Mouse (Mus musculus) CH12.LX (cell line): ENCODE measurements around the gene Slco4a1. TPM values are rescaled to one million over a fixed set of nuclear protein-coding genes. Genes with fewer than 3 reads are reported as not detected.

ENCODE experiments used
- DNase-seq: peaks from one replicate; pipeline ENCODE4 v3.0.0-alpha.2; 2013; ENCODE audit errors: extremely low read depth
- H3K27ac ChIP-seq: 2 replicates; pipeline ENCODE4 v1.5.1; 2012; ENCODE audit warnings: low read depth, mild to moderate bottlenecking, control low read depth, moderate library complexity; ENCODE audit not compliant: insufficient read depth
- H3K27me3 ChIP-seq: replicated peaks from 2 replicates; pipeline ENCODE3; 2012; ENCODE audit warnings: inconsistent platforms
- H3K36me3 ChIP-seq, 2 experiments: replicated peaks in 1 of 2; 2 replicates each; pipeline versions ENCODE3 to v1.6.1; 2012; ENCODE audit warnings: inconsistent platforms in 1 of 2, low read length in 1 of 2, mild to moderate bottlenecking in 1 of 2, mixed read lengths in 1 of 2, moderate library complexity in 1 of 2; ENCODE audit not compliant: control insufficient read depth in 1 of 2, insufficient read depth in 1 of 2
- H3K4me1 ChIP-seq, 2 experiments: 2 replicates each; pipeline ENCODE4 v1.6.1; 2012; ENCODE audit warnings: inconsistent platforms in 1 of 2, moderate library complexity in 1 of 2; ENCODE audit not compliant: insufficient read depth in 2 of 2, control insufficient read depth in 1 of 2
- H3K4me2 ChIP-seq: 2 replicates; pipeline ENCODE4 v1.6.1; 2012; ENCODE audit warnings: low read depth, mild to moderate bottlenecking, control low read depth; ENCODE audit not compliant: poor library complexity, insufficient read depth, severe bottlenecking
- H3K4me3 ChIP-seq, 3 experiments: fragments of 150-350 bp in 1 of 3; sonication (generic) in 1 of 3; replicated peaks in 1 of 3; 2 replicates each; pipeline versions ENCODE3 to v1.5.1; 2011 to 2012; ENCODE audit warnings: low read depth in 2 of 3, low read length in 2 of 3, mild to moderate bottlenecking in 2 of 3, moderate library complexity in 2 of 3, control low read depth in 1 of 3, improper control_type of control experiment in 1 of 3, inconsistent platforms in 1 of 3, mixed read lengths in 1 of 3; ENCODE audit not compliant: poor library complexity in 1 of 3
- H3K79me2 ChIP-seq: replicated peaks from 2 replicates; pipeline ENCODE4 v1.6.1; 2012; ENCODE audit warnings: mild to moderate bottlenecking, moderate library complexity; ENCODE audit not compliant: control insufficient read depth, poor library complexity, insufficient read depth, severe bottlenecking; ENCODE audit errors: extremely low read depth
- H3K9ac ChIP-seq: 2 replicates; pipeline ENCODE4 v1.6.1; 2012; ENCODE audit warnings: low read depth, mild to moderate bottlenecking, control low read depth, moderate library complexity; ENCODE audit not compliant: insufficient read depth
- H3K9me3 ChIP-seq: replicated peaks from 2 replicates; pipeline ENCODE3; 2012; ENCODE audit warnings: low read length, inconsistent platforms, mixed read lengths
- BHLHE40 ChIP-seq: IDR thresholded peaks from 2 replicates; pipeline ENCODE4 v1.6.1; 2011; ENCODE audit warnings: mild to moderate bottlenecking, low read depth, low read length, improper control_type of control experiment
- CHD1 ChIP-seq: IDR thresholded peaks from 2 replicates; pipeline ENCODE4 v1.6.1; 2012; ENCODE audit warnings: low read depth, low read length, improper control_type of control experiment, inconsistent platforms
- CHD2 ChIP-seq: IDR thresholded peaks from 2 replicates; pipeline ENCODE4 v1.6.1; 2011; ENCODE audit warnings: low read length, improper control_type of control experiment
- CTCF ChIP-seq, 2 experiments: IDR thresholded peaks in 1 of 2; conservative IDR thresholded peaks in 1 of 2; 2 replicates each; pipeline ENCODE4 v1.5.1; 2011 to 2012; ENCODE audit warnings: low read depth in 2 of 2, low read length in 2 of 2, improper control_type of control experiment in 1 of 2, inconsistent platforms in 1 of 2, mild to moderate bottlenecking in 1 of 2, moderate library complexity in 1 of 2
- E2F4 ChIP-seq: IDR thresholded peaks from 2 replicates; pipeline ENCODE4 v1.6.1; 2011; ENCODE audit warnings: low read depth, low read length, improper control_type of control experiment; ENCODE audit not compliant: insufficient replicate concordance
- ELF1 ChIP-seq: IDR thresholded peaks from 2 replicates; pipeline ENCODE4 v1.6.1; 2014; ENCODE audit warnings: low read depth, mild to moderate bottlenecking, inconsistent platforms, low read length, improper control_type of control experiment
- EP300 ChIP-seq: IDR thresholded peaks from 2 replicates; pipeline ENCODE4 v1.6.1; 2011; ENCODE audit warnings: low read length, improper control_type of control experiment
- GABPA ChIP-seq: IDR thresholded peaks from 2 replicates; pipeline ENCODE4 v1.6.1; 2012; ENCODE audit warnings: low read depth, low read length, improper control_type of control experiment, inconsistent platforms; ENCODE audit not compliant: insufficient replicate concordance
- IRF4 ChIP-seq: IDR thresholded peaks from 2 replicates; pipeline ENCODE4 v1.6.1; 2014; ENCODE audit warnings: low read depth, mild to moderate bottlenecking, inconsistent platforms, low read length, improper control_type of control experiment
- JUN ChIP-seq: IDR thresholded peaks from 2 replicates; pipeline ENCODE4 v1.6.1; 2011; ENCODE audit warnings: low read depth, mild to moderate bottlenecking, low read length, improper control_type of control experiment, moderate library complexity; ENCODE audit not compliant: insufficient read depth
- JUND ChIP-seq: conservative IDR thresholded peaks from 2 replicates; pipeline ENCODE4 v1.6.1; 2011; ENCODE audit warnings: low read depth, low read length, improper control_type of control experiment
- KAT2A ChIP-seq: IDR thresholded peaks from 2 replicates; pipeline ENCODE4 v1.6.1; 2012; ENCODE audit warnings: low read length, improper control_type of control experiment, inconsistent platforms; ENCODE audit not compliant: insufficient replicate concordance
- MAX ChIP-seq: IDR thresholded peaks from 2 replicates; pipeline ENCODE4 v1.6.1; 2011; ENCODE audit warnings: low read length, improper control_type of control experiment
- MAZ ChIP-seq: IDR thresholded peaks from 2 replicates; pipeline ENCODE4 v1.6.1; 2012; ENCODE audit warnings: low read depth, mild to moderate bottlenecking, inconsistent platforms, low read length, improper control_type of control experiment, moderate library complexity
- MXI1 ChIP-seq: IDR thresholded peaks from 2 replicates; pipeline ENCODE4 v1.6.1; 2011; ENCODE audit warnings: mild to moderate bottlenecking, low read depth, low read length, improper control_type of control experiment
- MYC ChIP-seq: IDR thresholded peaks from 2 replicates; pipeline ENCODE4 v1.6.1; 2011; ENCODE audit warnings: low read depth, mild to moderate bottlenecking, improper control_type of control experiment, low read length
- PAX5 ChIP-seq: IDR thresholded peaks from 2 replicates; pipeline ENCODE4 v1.6.1; 2012; ENCODE audit warnings: low read length, inconsistent platforms, mixed read lengths
- POLR2A ChIP-seq: IDR thresholded peaks from 2 replicates; pipeline ENCODE4 v1.6.1; 2011; ENCODE audit warnings: low read depth, mild to moderate bottlenecking, improper control_type of control experiment, low read length
- POLR2AphosphoS2 ChIP-seq: IDR thresholded peaks from 2 replicates; pipeline ENCODE4 v1.6.1; 2011; ENCODE audit warnings: low read depth, low read length, improper control_type of control experiment
- RAD21 ChIP-seq: IDR thresholded peaks from 2 replicates; pipeline ENCODE4 v1.6.1; 2011; ENCODE audit warnings: low read depth, mild to moderate bottlenecking, low read length, improper control_type of control experiment, moderate library complexity
- RCOR1 ChIP-seq: conservative IDR thresholded peaks from 2 replicates; pipeline ENCODE4 v1.6.1; 2012; ENCODE audit warnings: low read depth, mild to moderate bottlenecking, inconsistent platforms, low read length, improper control_type of control experiment
- SIN3A ChIP-seq: IDR thresholded peaks from 2 replicates; pipeline ENCODE4 v1.6.1; 2012; ENCODE audit warnings: low read length, improper control_type of control experiment, inconsistent platforms
- TBP ChIP-seq: conservative IDR thresholded peaks from 2 replicates; pipeline ENCODE4 v1.6.1; 2011; ENCODE audit warnings: low read depth, low read length, improper control_type of control experiment
- TCF12 ChIP-seq: IDR thresholded peaks from 2 replicates; pipeline ENCODE4 v1.6.1; 2014; ENCODE audit warnings: low read depth, mild to moderate bottlenecking, inconsistent platforms, low read length, improper control_type of control experiment
- UBTF ChIP-seq: IDR thresholded peaks from 2 replicates; pipeline ENCODE4 v1.6.1; 2012; ENCODE audit warnings: low read depth, mild to moderate bottlenecking, inconsistent platforms, low read length, improper control_type of control experiment, moderate library complexity
- USF1 ChIP-seq: IDR thresholded peaks from 2 replicates; pipeline ENCODE4 v1.6.1; 2014; ENCODE audit warnings: low read depth, mild to moderate bottlenecking, inconsistent platforms, low read length, improper control_type of control experiment
- USF2 ChIP-seq: conservative IDR thresholded peaks from 2 replicates; pipeline ENCODE4 v1.6.1; 2011; ENCODE audit warnings: low read depth, low read length, improper control_type of control experiment
- ZC3H11A ChIP-seq: IDR thresholded peaks from 2 replicates; pipeline ENCODE4 v1.6.1; 2012; ENCODE audit warnings: low read depth, mild to moderate bottlenecking, inconsistent platforms, low read length, improper control_type of control experiment
- ZMIZ1 ChIP-seq: IDR thresholded peaks from 2 replicates; pipeline ENCODE4 v1.6.1; 2012; ENCODE audit warnings: low read depth, mild to moderate bottlenecking, inconsistent platforms, low read length, improper control_type of control experiment
- dilution Hi-C: fragments of 300-500 bp; cut with MboI; formaldehyde crosslinking; loops from 2 replicates; pipeline ENCODE4 v1.14.3; 2020; ENCODE audit warnings: low sequenced_read_pairs; ENCODE audit not compliant: extremely low pct_unique_long_range_greater_than_20kb, extremely low pct_ligation_motif_present
- in situ Hi-C: fragments of 300-500 bp; cut with MboI; formaldehyde crosslinking; loops from 3 replicates; pipeline ENCODE4 v1.14.3; 2019; ENCODE audit warnings: low sequenced_read_pairs, low pct_ligation_motif_present, low pct_unique_long_range_greater_than_20kb, mixed read lengths
- polyA plus RNA-seq: library from polyadenylated mRNA; unstranded; fragments of >175 nt; gene quantifications from 2 replicates; pipeline ENCODE4 v1.2.1, GENCODE M21; 2012; ENCODE audit warnings: low read depth; ENCODE audit not compliant: insufficient read length
- total RNA-seq, 2 experiments: library from RNA; depleted of rRNA; stranded (reverse); fragments of 300-350 nt in 1 of 2; fragments of >200 nt in 1 of 2; gene quantifications; 2 replicates each; pipeline ENCODE4 v1.2.3; 2012 to 2014

Gene Slco4a1
- total and polyA plus RNA-seq, 3 experiments, result 1.9 to 5.4 (median 3.9) TPM

GRCm38 (mm10) chr2:180420641-180421040 lies 35.4 kb upstream of the Slco4a1 start:
- Histone ChIP-seq H3K27me3 (peaks cover 36% of the 10 kb centered on the region), H3K79me2 (no peaks in the 10 kb centered on the region), H3K4me2 (no peak overlapping the region), H3K4me1 (no peaks in the 10 kb centered on the region), H3K4me3 (no peak overlapping the region), H3K27ac (no peak overlapping the region), H3K36me3 (no peaks in the 10 kb centered on the region), H3K9me3 (no peaks in the 10 kb centered on the region), H3K9ac (no peak overlapping the region)
- in situ Hi-C loops (no loop called here), dilution Hi-C loops (no loop called here)
- TF ChIP-seq MAZ (no peak), CHD1 (no peak), USF2 (no peak), BHLHE40 (no peak), ZC3H11A (no peak), TCF12 (no peak), EP300 (no peak), CTCF (conservative IDR thresholded peaks at IDR 0.05 in 1 of 2, IDR thresholded peaks at IDR 0.05 in 1 of 2; ENCODE audit: low read depth in 2 of 2, low read length in 2 of 2) (no peak), MAX (no peak), JUND (no peak), MYC (no peak), E2F4 (no peak), CHD2 (no peak), PAX5 (no peak), SIN3A (no peak), KAT2A (no peak), GABPA (no peak), ZMIZ1 (no peak)
- DNase-seq, result no peak

GRCm38 (mm10) chr2:180425115-180425514 lies 30.9 kb upstream of the Slco4a1 start:
- Histone ChIP-seq H3K27me3 (peaks cover 29% of the 10 kb centered on the region), H3K4me1 (no peaks in the 10 kb centered on the region), H3K9ac (no peak overlapping the region), H3K79me2 (no peaks in the 10 kb centered on the region), H3K9me3 (no peaks in the 10 kb centered on the region), H3K36me3 (peaks cover 0 to 3% of the 10 kb centered on the region in 2 experiments), H3K27ac (no peak overlapping the region), H3K4me3 (no peak overlapping the region), H3K4me2 (no peak overlapping the region)
- in situ Hi-C loops, result loop anchor here (5.0 kb wide), 1 partner anchor 73 kb away; no protein-coding TSS in a partner anchor
- dilution Hi-C loops, result no loop called here
- DNase-seq, result no peak
- TF ChIP-seq EP300 (no peak), CHD2 (no peak), KAT2A (no peak), SIN3A (no peak), POLR2A (no peak), USF1 (no peak), TBP (no peak), ZC3H11A (no peak), RCOR1 (no peak), RAD21 (no peak), POLR2AphosphoS2 (no peak), TCF12 (no peak), BHLHE40 (no peak), CTCF (conservative IDR thresholded peaks at IDR 0.05 in 1 of 2, IDR thresholded peaks at IDR 0.05 in 1 of 2; ENCODE audit: low read depth in 2 of 2, low read length in 2 of 2) (no peak), MXI1 (no peak), JUN (no peak), UBTF (no peak), IRF4 (no peak), GABPA (no peak), ELF1 (no peak)
